In genomic region chr7:63901346-63901745, GRCm38 (mm10) we compare ENCODE assay signal across 11 mouse cellular contexts. TPM values are rescaled to one million over a fixed set of nuclear protein-coding genes. Genes with fewer than 3 reads are reported as not detected.
DNase-seq lines count a peak whose midpoint lies in the region.
"Had no signal": no experiment of that assay in that cellular context is flagged by ENCODE, and none has a peak within 500 bp of the region (broad histone marks: within the 10 kb centered on the region; RNA-seq: fewer than 3 reads in every experiment).

No protein-coding gene starts in this region.

- peak; percentile 76 for DNase-seq in cerebellum, adult 9-11 months
- no peak for DNase-seq in cerebellum, adult 8-10 months
- DNase-seq in left cerebral cortex, adult 18-20 months (ENCODE audit: low spot score in 2 of 2) = peak; percentile 41 to 51
- DNase-seq in left cerebral cortex, adult 11 months (ENCODE audit: low spot score) = no peak
- DNase-seq in testis, postnatal 10 days (ENCODE audit: low spot score) = peak; percentile 49
- DNase-seq in testis, postnatal 14 days (ENCODE audit: low spot score) = no peak
- no peak for DNase-seq in embryo, embryonic 11 days
- no peak for DNase-seq in natural killer cell, adult 2 months (ENCODE audit: low spot score in 2 of 2)
- DNase-seq: B cell, adult 2 months had no signal

RNA-seq across cellular contexts. Expression of gene E030018B13Rik, which starts 15.3 kb away (rescaled TPM):
- total RNA-seq in left cerebral cortex, adult 18-20 months (2021) = not detected
- total RNA-seq: left cerebral cortex, postnatal 36 days; neutrophil, adult 5-6 weeks had no signal

RNA-seq across cellular contexts. Expression of gene Klf13, which starts 37.4 kb away (rescaled TPM):
- 100 to 1,000 TPM; 145 to 159 TPM for total RNA-seq in left cerebral cortex, adult 18-20 months (2021)

Comparison
In these comparisons a context has a peak if more than half of its experiments do, and no peak if none do; other contexts are left out.
1. DNase-seq: peak in cerebellum, adult 9-11 months (single experiment), left cerebral cortex, adult 18-20 months (2 of 2) and testis, postnatal 10 days (single experiment); none in cerebellum, adult 8-10 months (single experiment), left cerebral cortex, adult 11 months (single experiment), testis, postnatal 14 days (single experiment), embryo, embryonic 11 days (single experiment) and natural killer cell, adult 2 months (0 of 2).